Mouse (Mus musculus): Measurements from ENCODE around the gene Cadm4. TPM values are rescaled to one million over a fixed set of nuclear protein-coding genes. Genes with fewer than 3 reads are reported as not detected.

Gene Cadm4
- total and polyA plus RNA-seq, 3 experiments = 14.0 to 20.4 (median 14.7) TPM

- Histone ChIP-seq H3K9ac (ENCODE audit: low read depth, low read length) (no peak within 1 kb of the TSS), H3K27me3 (ENCODE audit: control insufficient read depth, insufficient read depth, low read length) (no peaks in the 10 kb centered on the region), H3K4me1 (ENCODE audit: control insufficient read depth, insufficient read depth, low read length) (peaks cover 6% of the 10 kb centered on the region), H3K27ac (no peak within 1 kb of the TSS), H3K36me3 (ENCODE audit: control insufficient read depth, insufficient read depth, low read length) (no peaks in the 10 kb centered on the region), H3K79me2 (replicated peaks; ENCODE audit: control insufficient read depth, insufficient read depth, low read length) (no peaks in the 10 kb centered on the region), H3K4me3 (no peak within 1 kb of the TSS)
- 51% methylated on average over 9 of the region's 9 CpGs for WGBS
- no peak for TF ChIP-seq POLR2A (IDR thresholded peaks at IDR 0.05; ENCODE audit: insufficient read depth, low read depth, low read length)
- no peak for TF ChIP-seq EP300 (IDR thresholded peaks at IDR 0.05; ENCODE audit: insufficient read depth, low read depth, low read length)
- TF ChIP-seq CTCF (IDR thresholded peaks at IDR 0.05) = no peak
- intact Hi-C loops (cut with DNase I) = no loop called here
- DNase-seq = no peak
Measured at GRCm38 (mm10) chr7:24451855-24452311, 29.9 kb upstream of the Cadm4 start, which contains the start of gene Irgc1. Gene Irgc1, minus strand, starts transcription at chr7:24452297.

GRCm38 (mm10) chr7:24454199-24454598 lies 27.6 kb upstream of the Cadm4 start:
- H3K27me3 ChIP-seq (ENCODE audit: control insufficient read depth, insufficient read depth, low read length) = no peaks in the 10 kb centered on the region

GRCm38 (mm10) chr7:24455726-24456125 lies 26.1 kb upstream of the Cadm4 start:
- intact Hi-C loops (cut with DNase I) = no loop called here
- TF ChIP-seq CTCF (IDR thresholded peaks at IDR 0.05) (no peak), EP300 (IDR thresholded peaks at IDR 0.05; ENCODE audit: insufficient read depth, low read depth, low read length) (peak; percentile 91)
- Histone ChIP-seq H3K27ac (peak overlapping the region; percentile 71), H3K79me2 (replicated peaks; ENCODE audit: control insufficient read depth, insufficient read depth, low read length) (no peaks in the 10 kb centered on the region), H3K36me3 (ENCODE audit: control insufficient read depth, insufficient read depth, low read length) (no peaks in the 10 kb centered on the region), H3K27me3 (ENCODE audit: control insufficient read depth, insufficient read depth, low read length) (no peaks in the 10 kb centered on the region), H3K9ac (ENCODE audit: low read depth, low read length) (no peak overlapping the region), H3K4me3 (no peak overlapping the region), H3K4me1 (ENCODE audit: control insufficient read depth, insufficient read depth, low read length) (peaks cover 12% of the 10 kb centered on the region)
- 48% methylated on average over 5 of the region's 5 CpGs for WGBS
- DNase-seq = peak in 1 of 2 experiments; percentile 60

More at GRCm38 (mm10) chr7:24454199-24454598, 27.6 kb upstream of the Cadm4 start:
- no peaks in the 10 kb centered on the region for H3K79me2 ChIP-seq (replicated peaks; ENCODE audit: control insufficient read depth, insufficient read depth, low read length)
- TF ChIP-seq CTCF (IDR thresholded peaks at IDR 0.05) = no peak
- no peak for TF ChIP-seq POLR2A (IDR thresholded peaks at IDR 0.05; ENCODE audit: insufficient read depth, low read depth, low read length)
- TF ChIP-seq EP300 (IDR thresholded peaks at IDR 0.05; ENCODE audit: insufficient read depth, low read depth, low read length) = no peak
- H3K27ac ChIP-seq = no peak overlapping the region
- peaks cover 6% of the 10 kb centered on the region for H3K4me1 ChIP-seq (ENCODE audit: control insufficient read depth, insufficient read depth, low read length)
- no peak overlapping the region for H3K4me3 ChIP-seq
- no peak for DNase-seq
- intact Hi-C loops (cut with DNase I) = no loop called here
- WGBS = 74% methylated on average over 2 of the region's 2 CpGs
- H3K9ac ChIP-seq (ENCODE audit: low read depth, low read length) = no peak overlapping the region
- H3K36me3 ChIP-seq (ENCODE audit: control insufficient read depth, insufficient read depth, low read length) = no peaks in the 10 kb centered on the region

GRCm38 (mm10) chr7:24457726-24458370 lies 24.0 kb upstream of the Cadm4 start:
- H3K36me3 ChIP-seq (ENCODE audit: control insufficient read depth, insufficient read depth, low read length) = no peaks in the 10 kb centered on the region
- WGBS = 72% methylated on average over 10 of the region's 10 CpGs
- intact Hi-C loops (cut with DNase I) = no loop called here

GRCm38 (mm10) chr7:24459440-24459839 lies 22.4 kb upstream of the Cadm4 start:
- no peaks in the 10 kb centered on the region for H3K79me2 ChIP-seq (replicated peaks; ENCODE audit: control insufficient read depth, insufficient read depth, low read length)
- no peak for TF ChIP-seq EP300 (IDR thresholded peaks at IDR 0.05; ENCODE audit: insufficient read depth, low read depth, low read length)
- TF ChIP-seq POLR2A (IDR thresholded peaks at IDR 0.05; ENCODE audit: insufficient read depth, low read depth, low read length) = no peak
- no peak for TF ChIP-seq CTCF (IDR thresholded peaks at IDR 0.05)
- H3K4me1 ChIP-seq (ENCODE audit: control insufficient read depth, insufficient read depth, low read length) = peaks cover 17% of the 10 kb centered on the region
- H3K4me3 ChIP-seq = no peak overlapping the region
- DNase-seq = no peak
- H3K27me3 ChIP-seq (ENCODE audit: control insufficient read depth, insufficient read depth, low read length) = no peaks in the 10 kb centered on the region
- WGBS = 47% methylated on average over 5 of the region's 5 CpGs
- H3K9ac ChIP-seq (ENCODE audit: low read depth, low read length) = no peak overlapping the region
- intact Hi-C loops (cut with DNase I) = no loop called here
- no peaks in the 10 kb centered on the region for H3K36me3 ChIP-seq (ENCODE audit: control insufficient read depth, insufficient read depth, low read length)
- peak overlapping the region; percentile 36 for H3K27ac ChIP-seq

More at GRCm38 (mm10) chr7:24457726-24458370, 24.0 kb upstream of the Cadm4 start:
- Histone ChIP-seq H3K4me3 (no peak overlapping the region), H3K9ac (ENCODE audit: low read depth, low read length) (no peak overlapping the region), H3K27me3 (ENCODE audit: control insufficient read depth, insufficient read depth, low read length) (no peaks in the 10 kb centered on the region), H3K27ac (peak overlapping the region; percentile 38; the same call in 1 of the 2 replicates), H3K4me1 (ENCODE audit: control insufficient read depth, insufficient read depth, low read length) (peaks cover 17% of the 10 kb centered on the region), H3K79me2 (replicated peaks; ENCODE audit: control insufficient read depth, insufficient read depth, low read length) (no peaks in the 10 kb centered on the region)
- peak in 1 of 2 experiments; percentile 41 for DNase-seq
- no peak for TF ChIP-seq CTCF (IDR thresholded peaks at IDR 0.05)
- TF ChIP-seq EP300 (IDR thresholded peaks at IDR 0.05; ENCODE audit: insufficient read depth, low read depth, low read length) = no peak
- no peak for TF ChIP-seq POLR2A (IDR thresholded peaks at IDR 0.05; ENCODE audit: insufficient read depth, low read depth, low read length)

GRCm38 (mm10) chr7:24459843-24460242 lies 22.0 kb upstream of the Cadm4 start:
- WGBS = 23% methylated on average over 3 of the region's 3 CpGs
- intact Hi-C loops (cut with DNase I) = no loop called here
- TF ChIP-seq CTCF (IDR thresholded peaks at IDR 0.05) (no peak), POLR2A (IDR thresholded peaks at IDR 0.05; ENCODE audit: insufficient read depth, low read depth, low read length) (no peak), EP300 (IDR thresholded peaks at IDR 0.05; ENCODE audit: insufficient read depth, low read depth, low read length) (no peak)

More at GRCm38 (mm10) chr7:24459843-24460242, 22.0 kb upstream of the Cadm4 start:
- Histone ChIP-seq H3K9ac (ENCODE audit: low read depth, low read length) (no peak overlapping the region), H3K79me2 (replicated peaks; ENCODE audit: control insufficient read depth, insufficient read depth, low read length) (no peaks in the 10 kb centered on the region), H3K36me3 (ENCODE audit: control insufficient read depth, insufficient read depth, low read length) (no peaks in the 10 kb centered on the region), H3K4me1 (ENCODE audit: control insufficient read depth, insufficient read depth, low read length) (peaks cover 17% of the 10 kb centered on the region), H3K27me3 (ENCODE audit: control insufficient read depth, insufficient read depth, low read length) (no peaks in the 10 kb centered on the region), H3K27ac (peak overlapping the region; percentile 36), H3K4me3 (no peak overlapping the region)
- DNase-seq = peak; percentile 50 to 69

Measured in heart, adult 2 months (tissue).